Mouse (Mus musculus) layer of hippocampus, adult 2 months (tissue): ENCODE data around the gene Vangl1. TPM values are rescaled to one million over a fixed set of nuclear protein-coding genes. Genes with fewer than 3 reads are reported as not detected.

Experiments
- DNase-seq, 2 experiments: peaks; one replicate each; pipeline ENCODE4 v3.0.0; 2022; ENCODE audit warnings: low spot score in 2 of 2
- H3K27ac ChIP-seq: fragments of 200-600 bp; 2 replicates; pipeline ENCODE4 v1.8.1; 2022
- H3K4me3 ChIP-seq: fragments of 200-600 bp; 2 replicates; pipeline ENCODE4 v1.8.1; 2022; ENCODE audit warnings: mild to moderate bottlenecking
- CTCF ChIP-seq: fragments of 200-600 bp; conservative IDR thresholded peaks from 2 replicates; pipeline ENCODE4 v1.8.1; 2022; ENCODE audit warnings: antibody characterized with exemption, mild to moderate bottlenecking, moderate library complexity
- total RNA-seq, 2 experiments: library from RNA; stranded (reverse); gene quantifications; 2 replicates each; pipeline ENCODE4 v1.2.3; 2021

Vangl1 gene
- total RNA-seq, 2 experiments from 2014 or later: 4.2 to 5.8 TPM

DNA sequence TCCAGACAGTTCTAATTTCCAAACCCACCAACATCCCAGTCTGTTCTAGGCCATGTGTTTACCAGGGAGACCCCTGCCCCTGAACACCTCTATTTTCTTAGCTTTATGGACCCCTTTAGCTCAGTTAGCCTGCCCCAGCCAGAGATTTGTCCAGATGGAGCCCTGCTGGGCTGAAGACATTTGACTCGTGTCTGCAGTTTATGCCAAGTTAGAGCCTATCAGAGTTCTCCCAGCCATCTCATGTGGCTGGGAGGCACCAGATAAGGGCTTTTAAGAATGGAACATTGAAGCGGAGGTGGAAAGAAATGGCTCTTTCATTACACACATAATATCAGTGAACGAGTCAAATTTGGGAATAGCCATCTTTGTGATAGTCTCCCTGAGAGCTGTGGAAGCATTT, 61.0 kb downstream of the Vangl1 start:
- TF ChIP-seq CTCF: no peak
- DNase-seq: no peak
- H3K27ac ChIP-seq: no peak overlapping the region
- H3K4me3 ChIP-seq: no peak overlapping the region

DNA sequence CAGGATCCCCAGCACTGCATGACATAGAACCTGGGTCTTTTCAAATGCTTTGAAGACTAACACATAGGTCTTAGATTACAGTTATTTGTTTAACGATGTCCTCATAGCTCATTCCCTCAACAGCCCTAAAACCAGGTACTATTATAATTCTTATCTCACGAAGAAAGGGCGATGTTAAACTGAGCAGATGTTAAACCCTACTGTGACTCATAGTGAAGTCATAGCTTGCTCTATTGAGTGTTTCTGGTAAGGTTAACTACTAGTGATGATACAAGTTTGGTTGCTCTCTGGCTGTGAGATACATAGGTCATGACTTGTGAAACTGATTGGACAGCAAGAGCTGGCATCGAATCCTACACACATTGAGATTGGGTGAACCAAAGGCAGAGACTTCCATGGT, 61.5 kb downstream of the Vangl1 start:
- Histone ChIP-seq H3K27ac (no peak overlapping the region), H3K4me3 (no peak overlapping the region)
- no peak for DNase-seq
- TF ChIP-seq CTCF: no peak

DNA sequence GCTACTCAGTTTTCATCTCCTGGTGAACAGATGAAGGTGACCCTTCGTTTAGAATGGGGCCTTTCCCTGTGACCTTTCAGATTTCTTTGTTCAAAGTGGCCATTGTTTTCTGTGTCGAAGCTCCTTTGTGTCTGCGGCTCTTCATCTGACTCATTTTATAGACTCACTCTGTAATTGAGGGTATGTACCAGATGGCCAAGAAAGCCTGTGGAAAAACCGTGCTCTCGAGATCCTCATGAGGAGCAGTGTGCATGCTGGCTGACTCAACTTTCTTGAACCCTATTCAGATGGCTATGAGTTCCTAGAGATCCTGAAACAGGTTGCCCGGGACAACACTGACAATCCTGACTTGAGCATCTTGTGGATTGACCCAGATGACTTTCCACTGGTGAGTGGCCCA, 62.6 kb downstream of the Vangl1 start:
- TF ChIP-seq CTCF: no peak
- Histone ChIP-seq H3K4me3 (no peak overlapping the region), H3K27ac (no peak overlapping the region)
- DNase-seq: no peak

DNA sequence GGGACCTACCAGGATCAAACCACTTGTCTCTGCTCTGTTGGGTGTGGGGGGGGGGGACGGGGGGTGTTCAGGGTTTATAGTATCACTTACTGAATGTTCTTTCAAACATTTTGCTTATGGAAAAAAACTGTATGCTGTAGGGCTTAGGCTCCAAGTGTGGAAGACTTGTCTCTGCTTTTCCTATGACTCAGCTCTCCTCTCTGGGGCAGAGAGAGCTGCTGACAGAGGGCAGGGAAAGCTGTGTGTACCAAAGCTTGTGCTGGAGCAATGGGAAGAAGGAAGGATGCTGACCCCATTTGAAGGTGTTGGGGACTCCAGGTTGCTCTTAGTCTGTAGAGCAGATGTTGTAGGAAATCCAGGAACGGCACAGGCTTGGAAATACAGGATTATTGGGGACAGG, 63.0 kb downstream of the Vangl1 start:
- H3K4me3 ChIP-seq: no peak overlapping the region

DNA sequence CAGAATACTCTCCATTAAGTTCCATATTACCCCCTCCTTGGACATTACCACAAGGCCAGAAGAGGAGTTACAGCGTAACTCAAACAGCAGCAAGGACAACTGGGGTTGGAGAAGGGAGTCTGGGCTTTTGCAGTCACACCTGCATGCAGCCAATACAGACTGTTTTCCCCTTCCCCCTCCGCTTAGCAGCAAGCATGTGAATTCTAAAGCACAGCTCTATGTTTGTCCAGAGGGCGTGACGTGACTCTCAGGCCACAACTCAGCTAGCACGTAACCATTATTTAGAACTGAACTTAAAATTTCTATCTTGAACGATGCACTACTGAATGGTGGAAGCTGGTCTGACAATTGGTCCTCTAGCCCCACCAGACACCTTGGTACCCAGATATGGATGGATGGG, 63.9 kb downstream of the Vangl1 start:
- H3K4me3 ChIP-seq: no peak overlapping the region
- H3K27ac ChIP-seq: no peak overlapping the region
- TF ChIP-seq CTCF: no peak
- DNase-seq: no peak

More for the DNA sequence above, 63.0 kb downstream of the Vangl1 start:
- H3K27ac ChIP-seq: no peak overlapping the region
- DNase-seq: no peak
- no peak for TF ChIP-seq CTCF

DNA sequence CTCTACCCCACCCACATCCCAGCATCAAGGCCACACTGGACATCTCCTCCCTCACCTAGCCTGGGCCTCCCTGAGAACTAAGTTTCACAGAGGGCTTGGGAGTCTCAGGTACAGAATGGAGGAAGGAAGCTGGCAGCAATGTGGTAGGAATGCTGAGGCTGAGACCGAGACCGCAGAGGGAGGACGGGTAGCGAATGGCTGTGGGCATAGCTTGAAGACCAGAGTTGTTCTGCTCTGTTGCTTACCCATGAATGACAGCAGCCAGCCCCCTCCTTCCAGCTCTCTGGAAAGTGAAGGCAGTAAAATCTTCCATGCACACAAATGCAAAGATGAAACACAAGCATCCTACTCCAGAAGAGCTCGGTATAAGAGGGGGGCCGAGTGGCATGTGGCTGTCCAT, 65.6 kb downstream of the Vangl1 start:
- Histone ChIP-seq H3K27ac (no peak overlapping the region), H3K4me3 (no peak overlapping the region)
- DNase-seq: no peak
- no peak for TF ChIP-seq CTCF

DNA sequence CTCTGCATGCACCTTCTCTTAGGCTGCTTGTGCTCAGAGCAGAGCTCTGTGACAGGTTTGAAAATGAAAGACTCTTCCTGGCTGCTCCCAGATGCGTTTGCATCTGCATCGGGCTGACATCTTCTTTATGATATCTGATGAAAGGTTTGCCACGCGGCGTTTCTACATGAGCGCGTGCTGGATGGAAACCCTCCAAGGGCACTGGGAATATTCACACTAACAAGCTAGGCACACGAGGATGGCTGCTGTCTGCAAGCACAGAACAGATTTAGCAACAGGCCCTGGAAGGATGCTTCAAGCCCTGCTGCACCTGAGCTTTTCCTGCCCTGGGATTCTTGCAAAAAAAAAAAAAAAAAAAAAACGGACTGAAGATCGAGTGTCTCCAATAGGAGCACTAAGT, 67.3 kb downstream of the Vangl1 start:
- no peak overlapping the region for H3K27ac ChIP-seq
- no peak for TF ChIP-seq CTCF
- no peak for DNase-seq

DNA sequence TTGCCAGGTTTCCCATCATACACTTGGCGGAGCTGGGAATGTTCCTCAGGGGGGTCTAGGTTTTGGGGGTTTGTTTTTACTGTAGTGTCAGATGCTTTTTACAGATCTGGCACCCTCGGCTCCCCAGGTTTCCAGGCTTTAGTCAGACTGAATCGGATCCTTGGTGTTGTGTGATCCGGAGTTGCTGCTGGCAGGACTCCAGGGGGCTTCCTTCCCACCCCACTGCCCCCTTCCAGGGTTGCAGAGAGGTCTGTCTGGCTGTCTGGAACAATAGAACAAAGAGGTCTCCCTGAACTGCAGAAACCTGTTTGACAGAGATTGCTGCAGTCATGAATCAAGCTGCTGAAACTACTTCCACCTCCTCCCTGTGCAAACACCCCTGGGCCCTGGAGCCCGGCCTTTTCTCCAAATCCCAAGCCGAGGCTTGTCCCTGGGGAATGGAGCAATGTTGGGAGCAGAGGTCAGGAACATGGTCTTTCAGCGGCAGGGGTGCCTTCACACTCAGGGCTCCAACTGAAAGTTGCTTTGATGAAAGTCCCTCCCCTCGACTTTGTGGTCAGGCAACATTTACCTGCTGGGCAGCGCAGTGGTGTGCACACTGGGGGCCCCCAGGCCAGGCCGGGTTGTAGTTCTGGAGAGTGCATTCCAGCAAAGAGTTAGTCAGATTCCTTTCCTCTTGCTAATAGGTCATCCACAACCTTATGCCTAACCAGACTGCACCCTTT, 68.9 kb downstream of the Vangl1 start:
- no peak overlapping the region for H3K27ac ChIP-seq
- no peak for DNase-seq
- no peak for TF ChIP-seq CTCF
- H3K4me3 ChIP-seq: no peak overlapping the region

More for the DNA sequence above, 67.3 kb downstream of the Vangl1 start:
- H3K4me3 ChIP-seq: no peak overlapping the region

DNA sequence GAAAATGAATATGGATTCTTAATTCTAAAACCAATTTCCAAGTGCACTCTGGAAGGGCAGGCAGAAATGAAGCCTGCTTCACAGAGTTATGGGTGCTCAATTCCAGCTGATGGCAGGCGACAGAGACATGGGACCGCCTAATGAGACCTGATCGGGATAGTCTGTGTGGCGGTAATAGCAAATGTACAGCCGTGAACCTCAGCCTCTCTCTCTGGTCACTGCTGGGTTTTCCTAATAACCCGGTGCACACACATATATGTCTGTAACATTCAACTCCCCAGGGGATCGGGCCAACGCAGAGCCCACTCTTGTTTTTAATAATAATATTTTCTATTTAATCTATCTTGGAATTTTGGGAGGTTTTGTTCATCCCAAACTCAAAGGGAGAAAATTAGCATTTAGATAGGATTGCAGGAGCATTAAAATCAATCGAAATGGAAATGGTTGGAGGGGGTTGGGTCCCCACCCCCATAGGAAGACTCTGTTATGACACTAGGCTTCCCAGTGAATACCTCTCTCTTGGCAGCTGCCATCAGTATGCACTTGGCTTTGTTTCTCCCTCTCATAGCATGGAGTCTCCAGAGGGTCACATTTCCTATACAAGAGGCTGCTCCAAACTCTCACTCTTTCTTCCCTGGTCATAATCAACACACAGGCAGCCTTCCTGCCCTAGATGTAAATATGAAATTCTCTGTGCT, 72.7 kb downstream of the Vangl1 start:
- H3K27ac ChIP-seq: no peak overlapping the region
- no peak for DNase-seq
- no peak for TF ChIP-seq CTCF
- no peak overlapping the region for H3K4me3 ChIP-seq

DNA sequence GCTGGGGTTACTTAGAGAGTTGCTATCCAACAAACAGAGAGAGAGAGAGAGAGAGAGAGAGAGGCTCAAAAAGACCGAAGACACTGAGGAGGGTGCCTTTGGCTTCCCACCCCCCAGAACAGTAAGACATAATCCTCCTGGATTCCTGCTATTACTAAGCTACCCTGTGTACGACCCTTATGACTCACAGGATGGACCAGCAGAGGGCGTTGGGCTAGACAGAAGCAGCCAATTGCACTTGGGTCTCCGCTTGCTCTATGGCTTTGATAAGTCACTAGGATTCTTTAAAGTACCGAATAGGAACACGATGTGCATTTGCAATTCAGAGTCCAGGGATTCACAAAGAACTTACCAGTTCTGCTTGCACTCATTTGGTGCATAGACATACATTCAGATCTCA, 74.0 kb downstream of the Vangl1 start:
- DNase-seq: no peak
- peak; percentile 45 for TF ChIP-seq CTCF
- H3K4me3 ChIP-seq: no peak overlapping the region
- no peak overlapping the region for H3K27ac ChIP-seq

DNA sequence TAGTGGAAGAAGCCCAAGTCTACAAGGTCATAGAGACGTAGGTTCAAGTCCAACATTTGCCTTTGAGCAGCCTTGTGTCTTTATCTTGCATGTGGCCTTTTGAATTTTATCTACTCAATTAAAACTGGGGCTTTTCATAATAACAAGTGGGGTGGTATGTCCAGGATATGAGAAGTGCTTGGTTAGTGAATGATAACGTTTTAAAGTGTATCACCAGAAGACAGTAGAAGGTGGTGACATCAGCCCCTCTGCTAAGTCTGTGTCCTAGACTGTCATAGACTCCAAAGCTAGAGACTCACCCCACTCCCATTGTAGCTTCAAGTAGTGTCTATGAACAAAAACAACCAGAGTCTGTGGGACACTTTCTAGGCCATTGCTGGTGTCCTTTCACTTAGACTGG, 76.3 kb downstream of the Vangl1 start:
- no peak for DNase-seq
- H3K4me3 ChIP-seq: no peak overlapping the region
- no peak overlapping the region for H3K27ac ChIP-seq
- TF ChIP-seq CTCF: no peak

DNA sequence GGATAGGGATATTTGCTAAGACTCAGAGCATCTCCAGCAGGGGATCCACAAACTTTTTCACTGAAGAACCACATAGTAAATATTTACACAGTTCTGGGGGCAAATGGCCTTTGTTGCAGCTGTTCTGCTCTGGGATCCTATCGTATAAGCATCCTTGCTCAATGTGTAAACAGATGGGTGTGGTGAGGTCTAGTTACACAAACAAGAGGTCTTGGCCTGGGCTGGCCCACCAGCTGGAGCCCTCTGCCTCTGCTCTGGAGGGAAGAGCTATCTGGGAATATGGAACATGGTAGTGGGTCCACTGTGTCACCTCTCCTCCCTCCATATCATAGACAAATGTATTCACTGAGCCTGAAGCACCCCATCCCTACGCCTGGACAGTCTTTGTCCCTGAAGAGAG, 77.4 kb downstream of the Vangl1 start:
- DNase-seq: no peak
- H3K27ac ChIP-seq: no peak overlapping the region
- no peak for TF ChIP-seq CTCF
- no peak overlapping the region for H3K4me3 ChIP-seq

DNA sequence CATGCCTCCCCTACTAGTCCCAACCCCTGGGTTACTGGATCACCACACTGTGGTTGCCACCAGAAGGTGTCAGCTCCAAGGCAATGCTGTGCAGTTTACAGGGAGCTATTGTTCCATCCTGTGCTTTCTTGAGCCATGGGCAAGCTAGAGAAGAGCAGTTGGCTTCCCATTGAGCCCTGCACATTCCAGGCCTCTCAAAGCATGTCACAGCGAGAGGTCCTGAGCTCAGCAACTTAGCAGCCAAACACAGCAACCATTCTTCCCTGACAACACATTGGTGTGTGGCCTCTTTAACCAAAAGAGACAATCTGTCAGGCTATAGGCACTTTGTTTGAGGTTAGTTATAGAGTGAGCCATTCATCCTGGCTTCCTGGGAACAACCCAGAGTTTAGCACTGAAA, 78.9 kb downstream of the Vangl1 start:
- Histone ChIP-seq H3K27ac (no peak overlapping the region), H3K4me3 (no peak overlapping the region)
- no peak for TF ChIP-seq CTCF
- DNase-seq: no peak

DNA sequence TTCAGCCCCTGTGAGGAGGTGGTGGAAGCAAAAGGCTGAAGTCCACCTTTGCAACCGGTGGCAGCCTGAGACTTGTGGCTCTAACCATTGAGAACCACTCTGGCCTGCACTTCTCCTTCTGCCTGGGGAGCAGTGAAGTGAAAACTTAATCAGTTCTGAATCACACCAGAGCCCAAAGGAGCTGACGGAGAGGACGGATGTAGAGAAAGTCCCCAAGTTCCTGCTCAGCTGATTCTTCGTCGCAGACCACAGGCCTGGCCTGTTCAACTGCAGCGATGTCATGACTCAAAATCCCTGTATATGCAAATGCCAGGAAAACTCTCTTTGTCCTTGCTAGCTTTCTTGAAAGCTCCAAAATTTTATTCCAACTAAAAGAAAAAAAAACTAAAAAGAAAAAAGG, 80.8 kb downstream of the Vangl1 start:
- TF ChIP-seq CTCF: no peak
- no peak overlapping the region for H3K4me3 ChIP-seq
- no peak for DNase-seq
- H3K27ac ChIP-seq: no peak overlapping the region
